Mouse (Mus musculus): ENCODE results near the gene Smcr8.
A peak's percentile ranks its signal among the peaks of the same experiment; 100 is the strongest.

The Smcr8 gene

GRCm38 (mm10) chr11:60776829-60777740 lies at the start of gene Smcr8, which contains the start of gene Top3a:
TSS of gene Smcr8 (plus strand) at chr11:60777524.
TSS of gene Top3a (minus strand) at chr11:60777365.
- DNase-seq (ENCODE audit: low spot score in 2 of 2): peak; percentile 88 to 93

GRCm38 (mm10) chr11:60728260-60728761 lies 49.0 kb upstream of the Smcr8 start, which contains the start of gene Mief2:
TSS of gene Mief2 (plus strand) at chr11:60728398.
- peak; percentile 98 for DNase-seq (ENCODE audit: low spot score in 2 of 2)

- no peak for DNase-seq (ENCODE audit: low spot score in 2 of 2)
Measured at GRCm38 (mm10) chr11:60729217-60729641, 48.1 kb upstream of the Smcr8 start.

GRCm38 (mm10) chr11:60730169-60730568 lies 47.2 kb upstream of the Smcr8 start:
- DNase-seq (ENCODE audit: low spot score in 2 of 2): no peak

GRCm38 (mm10) chr11:60731251-60731650 lies 46.1 kb upstream of the Smcr8 start:
- no peak for DNase-seq (ENCODE audit: low spot score in 2 of 2)

GRCm38 (mm10) chr11:60734206-60734605 lies 43.1 kb upstream of the Smcr8 start:
- DNase-seq (ENCODE audit: low spot score in 2 of 2): no peak

GRCm38 (mm10) chr11:60735191-60735590 lies 42.1 kb upstream of the Smcr8 start:
- DNase-seq (ENCODE audit: low spot score in 2 of 2): no peak

- no peak for DNase-seq (ENCODE audit: low spot score in 2 of 2)
Measured at GRCm38 (mm10) chr11:60736491-60736890, 40.8 kb upstream of the Smcr8 start.

- DNase-seq (ENCODE audit: low spot score in 2 of 2): no peak
Measured at GRCm38 (mm10) chr11:60737450-60737849, 39.9 kb upstream of the Smcr8 start.

GRCm38 (mm10) chr11:60740321-60740720 lies 37.0 kb upstream of the Smcr8 start:
- no peak for DNase-seq (ENCODE audit: low spot score in 2 of 2)

- DNase-seq (ENCODE audit: low spot score in 2 of 2): peak; percentile 55 to 65
Measured at GRCm38 (mm10) chr11:60755570-60755969, 21.8 kb upstream of the Smcr8 start.

GRCm38 (mm10) chr11:60761681-60762080 lies 15.6 kb upstream of the Smcr8 start:
- DNase-seq (ENCODE audit: low spot score in 2 of 2): no peak

- no peak for DNase-seq (ENCODE audit: low spot score in 2 of 2)
Measured at GRCm38 (mm10) chr11:60766969-60767368, 10.4 kb upstream of the Smcr8 start.

GRCm38 (mm10) chr11:60769322-60769721 lies 8.0 kb upstream of the Smcr8 start:
- DNase-seq (ENCODE audit: low spot score in 2 of 2): no peak

- no peak for DNase-seq (ENCODE audit: low spot score in 2 of 2)
Measured at GRCm38 (mm10) chr11:60770776-60771175, 6.5 kb upstream of the Smcr8 start.

- no peak for DNase-seq (ENCODE audit: low spot score in 2 of 2)
Measured at GRCm38 (mm10) chr11:60772161-60772560, 5.2 kb upstream of the Smcr8 start.

GRCm38 (mm10) chr11:60774158-60774689 lies 3.1 kb upstream of the Smcr8 start:
- no peak for DNase-seq (ENCODE audit: low spot score in 2 of 2)

GRCm38 (mm10) chr11:60774841-60775240 lies 2.5 kb upstream of the Smcr8 start:
- DNase-seq (ENCODE audit: low spot score in 2 of 2): no peak

GRCm38 (mm10) chr11:60775578-60775977 lies 1.7 kb upstream of the Smcr8 start:
- no peak for DNase-seq (ENCODE audit: low spot score in 2 of 2)

- DNase-seq (ENCODE audit: low spot score in 2 of 2): no peak
Measured at GRCm38 (mm10) chr11:60776107-60776828, 1.1 kb upstream of the Smcr8 start.

GRCm38 (mm10) chr11:60777801-60778370 lies 562 bp downstream of the Smcr8 start:
- DNase-seq (ENCODE audit: low spot score in 2 of 2): no peak

Data from right cerebral cortex, postnatal 10 days (tissue).